Mouse (Mus musculus): Measurements from ENCODE around the gene Ets2. TPM values are rescaled to one million over a fixed set of nuclear protein-coding genes. Genes with fewer than 3 reads are reported as not detected.

Gene Ets2
- polyA plus RNA-seq, 1 experiment from 2014 or later: 56.5 TPM

GRCm38 (mm10) chr16:95736470-95736869, 34.6 kb downstream of the Ets2 start:
- Histone ChIP-seq H3K4me1 (replicated peaks) (no peaks in the 10 kb centered on the region), H3K27ac (no peak overlapping the region), H3K4me3 (no peak overlapping the region), H3K9ac (no peak overlapping the region), H3K27me3 (no peaks in the 10 kb centered on the region), H3K4me2 (no peak overlapping the region), H3K9me3 (replicated peaks) (no peaks in the 10 kb centered on the region), H3K36me3 (no peaks in the 10 kb centered on the region)
- ATAC-seq (replicated peaks; ENCODE audit: insufficient number of reproducible peaks, insufficient read depth, low FRiP score, low read depth): no peak
- WGBS: 84% methylated on average over 6 of the region's 6 CpGs

- no peak overlapping the region for H3K27ac ChIP-seq
- H3K27me3 ChIP-seq: no peaks in the 10 kb centered on the region
- H3K4me3 ChIP-seq: no peak overlapping the region
- no peaks in the 10 kb centered on the region for H3K36me3 ChIP-seq
- peaks cover 8% of the 10 kb centered on the region; the same call in 1 of the 2 replicates for H3K4me1 ChIP-seq (replicated peaks)
- no peak overlapping the region for H3K4me2 ChIP-seq
- ATAC-seq (replicated peaks; ENCODE audit: insufficient number of reproducible peaks, insufficient read depth, low FRiP score, low read depth): no peak
- WGBS: 78% methylated on average over 6 of the region's 6 CpGs
- no peak overlapping the region for H3K9ac ChIP-seq
- H3K9me3 ChIP-seq (replicated peaks): no peaks in the 10 kb centered on the region
Observed at GRCm38 (mm10) chr16:95739522-95739921, 37.6 kb downstream of the Ets2 start.

- ATAC-seq (replicated peaks; ENCODE audit: insufficient number of reproducible peaks, insufficient read depth, low FRiP score, low read depth): no peak
- Histone ChIP-seq H3K9ac (no peak overlapping the region), H3K4me2 (no peak overlapping the region), H3K4me3 (no peak overlapping the region), H3K27ac (no peak overlapping the region), H3K36me3 (no peaks in the 10 kb centered on the region), H3K4me1 (replicated peaks) (peaks cover 8% of the 10 kb centered on the region; the same call in 1 of the 2 replicates), H3K9me3 (replicated peaks) (no peaks in the 10 kb centered on the region), H3K27me3 (no peaks in the 10 kb centered on the region)
- 84% methylated on average over 11 of the region's 11 CpGs for WGBS
Observed at GRCm38 (mm10) chr16:95741358-95741757, 39.5 kb downstream of the Ets2 start.

GRCm38 (mm10) chr16:95741915-95742739, 40.3 kb downstream of the Ets2 start:
- 60% methylated on average over 10 of the region's 10 CpGs for WGBS
- Histone ChIP-seq H3K27ac (no peak overlapping the region; the same call in 1 of the 2 replicates), H3K4me1 (replicated peaks) (peaks cover 8% of the 10 kb centered on the region; the same call in 1 of the 2 replicates), H3K4me3 (no peak overlapping the region), H3K4me2 (no peak overlapping the region), H3K9ac (no peak overlapping the region), H3K27me3 (no peaks in the 10 kb centered on the region), H3K9me3 (replicated peaks) (no peaks in the 10 kb centered on the region), H3K36me3 (no peaks in the 10 kb centered on the region)
- no peak for ATAC-seq (replicated peaks; ENCODE audit: insufficient number of reproducible peaks, insufficient read depth, low FRiP score, low read depth)

- Histone ChIP-seq H3K36me3 (no peaks in the 10 kb centered on the region), H3K27me3 (no peaks in the 10 kb centered on the region), H3K4me3 (no peak overlapping the region), H3K4me2 (no peak overlapping the region), H3K4me1 (replicated peaks) (peaks cover 8% of the 10 kb centered on the region; the same call in 1 of the 2 replicates), H3K9ac (no peak overlapping the region), H3K27ac (no peak overlapping the region; the same call in 1 of the 2 replicates), H3K9me3 (replicated peaks) (no peaks in the 10 kb centered on the region)
- WGBS: 39% methylated on average over 6 of the region's 6 CpGs
- ATAC-seq (replicated peaks; ENCODE audit: insufficient number of reproducible peaks, insufficient read depth, low FRiP score, low read depth): no peak
Observed at GRCm38 (mm10) chr16:95742740-95743030, 40.8 kb downstream of the Ets2 start.

- Histone ChIP-seq H3K4me2 (no peak overlapping the region), H3K36me3 (no peaks in the 10 kb centered on the region), H3K27me3 (no peaks in the 10 kb centered on the region), H3K9ac (no peak overlapping the region), H3K4me1 (replicated peaks) (peaks cover 8% of the 10 kb centered on the region; the same call in 1 of the 2 replicates), H3K27ac (no peak overlapping the region), H3K9me3 (replicated peaks) (no peaks in the 10 kb centered on the region), H3K4me3 (no peak overlapping the region)
- WGBS: 76% methylated on average over 4 of the region's 4 CpGs
- ATAC-seq (replicated peaks; ENCODE audit: insufficient number of reproducible peaks, insufficient read depth, low FRiP score, low read depth): no peak
Observed at GRCm38 (mm10) chr16:95743104-95743503, 41.2 kb downstream of the Ets2 start.

GRCm38 (mm10) chr16:95744771-95745170, 42.9 kb downstream of the Ets2 start:
- no peak overlapping the region for H3K27ac ChIP-seq
- no peaks in the 10 kb centered on the region for H3K36me3 ChIP-seq
- no peaks in the 10 kb centered on the region for H3K27me3 ChIP-seq
- 75% methylated on average over 8 of the region's 8 CpGs for WGBS
- H3K9me3 ChIP-seq (replicated peaks): no peaks in the 10 kb centered on the region
- H3K4me2 ChIP-seq: no peak overlapping the region
- H3K9ac ChIP-seq: no peak overlapping the region
- no peak overlapping the region for H3K4me3 ChIP-seq
- peaks cover 17% of the 10 kb centered on the region for H3K4me1 ChIP-seq (replicated peaks)
- no peak for ATAC-seq (replicated peaks; ENCODE audit: insufficient number of reproducible peaks, insufficient read depth, low FRiP score, low read depth)

- WGBS: 55% methylated on average over 3 of the region's 3 CpGs
- ATAC-seq (replicated peaks; ENCODE audit: insufficient number of reproducible peaks, insufficient read depth, low FRiP score, low read depth): no peak
- Histone ChIP-seq H3K4me2 (no peak overlapping the region), H3K9me3 (replicated peaks) (no peaks in the 10 kb centered on the region), H3K27ac (no peak overlapping the region), H3K36me3 (no peaks in the 10 kb centered on the region), H3K4me3 (no peak overlapping the region), H3K4me1 (replicated peaks) (peaks cover 26% of the 10 kb centered on the region), H3K27me3 (no peaks in the 10 kb centered on the region), H3K9ac (no peak overlapping the region)
Observed at GRCm38 (mm10) chr16:95745685-95746084, 43.8 kb downstream of the Ets2 start.

- H3K36me3 ChIP-seq: no peaks in the 10 kb centered on the region
- no peaks in the 10 kb centered on the region for H3K27me3 ChIP-seq
- peak overlapping the region; percentile 48; the same call in 1 of the 2 replicates for H3K27ac ChIP-seq
- H3K4me3 ChIP-seq: no peak overlapping the region
- no peak overlapping the region for H3K4me2 ChIP-seq
- H3K9me3 ChIP-seq (replicated peaks): no peaks in the 10 kb centered on the region
- no peak overlapping the region for H3K9ac ChIP-seq
- 82% methylated on average over 2 of the region's 2 CpGs for WGBS
- ATAC-seq (replicated peaks; ENCODE audit: insufficient number of reproducible peaks, insufficient read depth, low FRiP score, low read depth): no peak
- peaks cover 26% of the 10 kb centered on the region for H3K4me1 ChIP-seq (replicated peaks)
Observed at GRCm38 (mm10) chr16:95746565-95746964, 44.7 kb downstream of the Ets2 start.

- no peaks in the 10 kb centered on the region for H3K27me3 ChIP-seq
- no peak for ATAC-seq (replicated peaks; ENCODE audit: insufficient number of reproducible peaks, insufficient read depth, low FRiP score, low read depth)
- H3K27ac ChIP-seq: no peak overlapping the region
- H3K4me1 ChIP-seq (replicated peaks): peaks cover 28% of the 10 kb centered on the region
- H3K36me3 ChIP-seq: no peaks in the 10 kb centered on the region
- no peak overlapping the region for H3K9ac ChIP-seq
- no peak overlapping the region for H3K4me2 ChIP-seq
- H3K9me3 ChIP-seq (replicated peaks): no peaks in the 10 kb centered on the region
- WGBS: 54% methylated on average over 12 of the region's 12 CpGs
- no peak overlapping the region for H3K4me3 ChIP-seq
Observed at GRCm38 (mm10) chr16:95749291-95750103, 47.6 kb downstream of the Ets2 start.

- H3K36me3 ChIP-seq: no peaks in the 10 kb centered on the region
- no peak overlapping the region for H3K9ac ChIP-seq
- no peak overlapping the region for H3K4me3 ChIP-seq
- WGBS: 75% methylated on average over 6 of the region's 6 CpGs
- no peaks in the 10 kb centered on the region for H3K9me3 ChIP-seq (replicated peaks)
- no peak overlapping the region for H3K27ac ChIP-seq
- H3K4me2 ChIP-seq: no peak overlapping the region
- peaks cover 30% of the 10 kb centered on the region for H3K4me1 ChIP-seq (replicated peaks)
- ATAC-seq (replicated peaks; ENCODE audit: insufficient number of reproducible peaks, insufficient read depth, low FRiP score, low read depth): no peak
- H3K27me3 ChIP-seq: no peaks in the 10 kb centered on the region
Observed at GRCm38 (mm10) chr16:95750211-95750629, 48.3 kb downstream of the Ets2 start.

Data from heart, embryonic 15.5 days (tissue).